Mouse (Mus musculus): ENCODE results near the gene Gm4952.

- TF ChIP-seq ZNF384 (IDR thresholded peaks at IDR 0.05; ENCODE audit: low read depth, low read length) (no peak), PAX5 (IDR thresholded peaks at IDR 0.05; ENCODE audit: low read length) (no peak), ELF1 (IDR thresholded peaks at IDR 0.05; ENCODE audit: low read depth, low read length) (no peak), CTCF (conservative IDR thresholded peaks at IDR 0.05 in 1 of 2, IDR thresholded peaks at IDR 0.05 in 1 of 2; ENCODE audit: low read depth in 2 of 2, low read length in 2 of 2) (no peak)
Observed at GRCm38 (mm10) chr19:12671051-12671450, 71.3 kb downstream of the Gm4952 start.
